Mouse (Mus musculus): ENCODE measurements around the gene Gm20388.
A peak's percentile ranks its signal among the peaks of the same experiment; 100 is the strongest.
"Not testable (repeated sequence)": the region's sequence is repeated elsewhere in the genome, so short reads cannot be mapped to it uniquely, and the experiment has no call there.

Gene Gm20388

DNA sequence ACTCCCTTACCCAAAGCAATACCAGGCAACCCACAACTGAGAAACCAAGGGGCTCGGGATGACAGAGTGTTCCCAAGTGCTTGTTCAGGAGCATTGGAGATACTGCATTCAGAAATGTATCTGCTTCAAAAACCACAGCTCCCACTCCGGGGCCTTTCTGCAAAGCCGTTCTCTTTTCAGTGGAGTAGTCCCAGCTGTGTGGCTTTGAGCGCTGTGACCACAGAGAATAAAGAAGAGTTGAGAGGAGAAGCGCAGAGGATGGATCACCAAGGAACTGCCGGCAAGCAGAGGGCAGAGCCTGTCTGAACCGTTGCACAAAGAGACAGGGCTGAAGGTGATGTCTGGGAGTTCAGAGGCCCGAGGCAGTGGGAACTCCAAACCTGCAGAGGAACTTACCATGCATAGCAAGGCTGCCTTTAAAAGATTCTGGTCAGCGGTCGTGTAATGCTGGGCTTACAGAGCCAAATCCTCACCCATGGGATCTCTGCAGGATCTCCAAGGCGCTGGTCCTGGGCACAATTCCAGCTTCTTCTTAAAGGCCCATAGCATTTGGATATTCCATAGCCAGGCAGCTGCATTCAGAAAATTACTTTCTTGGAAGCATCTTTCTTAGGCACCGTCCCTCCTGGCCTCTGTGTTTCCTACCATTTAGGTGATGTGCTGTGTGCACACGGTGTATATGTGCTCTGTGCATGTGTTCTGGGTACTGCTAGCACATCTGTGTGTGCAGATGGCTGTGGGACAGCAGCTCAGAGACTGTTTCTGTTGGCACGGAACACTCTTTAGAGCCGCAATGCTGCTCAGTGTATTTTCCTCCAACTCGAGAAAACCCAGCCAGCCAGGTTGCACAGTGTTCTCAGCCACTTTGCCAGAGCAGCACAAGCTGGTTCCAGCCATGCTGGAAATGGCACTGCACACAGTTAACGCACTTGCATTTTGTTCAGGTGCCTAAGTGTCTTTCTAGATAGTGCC, 4261.2 kb downstream of the Gm20388 start:
- DNase-seq: peak in 1 of 2 experiments; percentile 33

DNA sequence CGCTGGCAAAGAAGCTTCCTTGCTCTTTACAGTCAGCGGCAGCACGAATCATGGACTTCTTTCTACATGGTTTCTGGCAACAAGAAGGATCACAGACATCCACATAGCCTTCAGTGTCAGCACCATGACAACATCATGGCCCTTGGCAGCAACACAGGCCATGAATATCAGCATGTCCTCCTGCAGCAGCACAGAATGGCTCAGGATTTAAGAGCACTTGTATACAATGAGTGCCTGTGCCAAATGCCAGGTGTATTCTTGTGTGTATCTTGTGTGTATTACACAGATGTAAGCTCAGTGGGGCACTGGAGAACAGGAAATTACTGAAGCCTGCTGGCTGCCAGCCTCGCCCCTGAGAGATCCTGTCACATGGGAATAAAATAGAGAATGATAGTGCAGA, 4263.0 kb downstream of the Gm20388 start:
- peak; percentile 32 to 41 for DNase-seq

DNA sequence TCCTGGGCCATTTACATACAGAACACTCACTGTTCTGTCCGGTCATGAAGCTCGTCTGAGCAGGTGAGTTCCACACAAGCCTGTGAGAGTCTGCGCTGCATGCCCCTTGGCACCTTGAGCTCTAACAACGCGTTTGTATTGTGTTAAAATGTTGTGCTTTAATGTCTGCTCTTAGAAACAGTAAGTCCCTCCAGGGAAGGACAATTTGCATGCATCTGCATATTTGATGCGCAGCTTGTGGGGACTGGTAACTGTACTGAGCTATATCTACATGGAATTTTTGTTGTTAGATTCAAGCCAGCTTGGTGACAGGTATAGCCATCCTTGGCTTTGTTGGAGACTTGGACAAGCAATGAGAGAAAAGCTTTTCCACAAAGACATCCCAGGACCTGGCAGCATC, 4265.5 kb downstream of the Gm20388 start:
- DNase-seq: no peak

DNA sequence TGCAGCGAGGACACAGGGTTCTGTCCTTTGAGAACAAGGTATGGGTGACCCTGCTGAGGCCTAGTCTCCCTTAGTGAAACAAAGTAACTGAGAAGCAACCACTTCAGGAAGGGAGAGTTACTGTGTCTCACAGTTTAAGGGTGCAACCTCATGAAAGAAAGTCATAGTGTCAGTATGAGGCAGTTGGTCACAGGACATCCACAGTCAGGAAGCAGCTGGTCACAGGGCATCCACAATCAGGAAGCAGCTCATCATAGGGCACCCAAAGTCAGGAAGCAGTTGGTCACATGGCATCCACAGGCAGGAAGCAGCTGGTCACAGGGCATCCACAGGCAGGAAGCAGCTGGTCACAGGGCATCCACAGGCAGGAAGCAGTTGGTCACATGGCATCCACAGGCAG, 4266.5 kb downstream of the Gm20388 start:
- DNase-seq: not testable (repeated sequence)

DNA sequence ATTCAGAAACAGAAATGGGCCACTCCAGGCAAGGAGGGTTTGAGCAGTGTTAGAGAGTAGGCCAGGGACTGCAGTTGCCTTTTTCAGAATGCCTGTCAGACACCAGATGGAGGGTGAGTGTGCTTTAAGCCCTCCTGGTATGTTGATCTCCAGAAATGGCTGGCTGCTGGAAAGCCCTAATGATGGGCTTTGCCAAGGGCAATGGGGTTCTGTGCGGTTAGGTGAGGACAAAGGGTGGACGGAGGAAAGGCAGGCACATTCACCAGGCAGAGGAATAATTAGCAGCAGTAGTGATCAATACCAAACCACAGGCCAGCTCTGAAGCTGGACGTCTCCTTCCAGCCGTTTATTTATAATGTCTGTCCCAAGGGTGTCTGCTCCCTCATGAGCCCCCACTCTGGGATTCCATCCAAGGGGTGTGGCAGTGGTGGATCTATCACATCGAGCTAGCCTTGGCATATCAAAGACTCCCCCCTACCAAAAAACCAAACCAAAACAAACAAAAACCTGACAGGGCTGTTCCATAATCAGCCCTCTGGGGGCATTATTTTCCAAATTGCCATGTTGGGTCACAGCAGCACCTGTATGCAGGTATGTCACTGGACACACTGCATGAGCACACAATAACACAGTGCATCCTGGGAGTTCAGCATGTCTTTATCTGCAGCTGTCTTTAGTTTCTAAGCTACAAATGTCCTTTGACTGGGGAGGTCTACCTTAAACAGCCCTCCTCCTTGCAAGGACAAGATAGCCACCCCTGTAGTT, 4270.2 kb downstream of the Gm20388 start:
- peak; percentile 49 to 67 for DNase-seq

DNA sequence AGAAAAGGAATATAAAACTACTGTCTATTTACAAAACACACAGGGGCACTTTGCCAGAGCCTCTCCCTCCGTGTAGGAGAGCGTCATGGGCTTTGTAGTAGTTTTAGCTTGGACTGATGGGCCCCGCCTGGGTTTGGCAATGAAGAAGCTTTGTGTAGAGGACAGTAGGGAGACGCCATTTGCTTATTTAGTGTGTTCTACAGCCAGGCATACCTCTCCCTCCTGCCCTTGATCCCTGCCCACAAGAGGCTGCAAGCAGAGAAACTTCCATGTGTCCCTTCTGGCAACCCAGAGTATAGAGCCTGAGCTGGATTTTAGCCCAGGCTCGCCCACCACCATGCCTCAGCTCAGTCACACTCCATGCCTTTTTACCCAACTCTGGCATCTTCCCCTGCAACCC, 4271.1 kb downstream of the Gm20388 start:
- DNase-seq: no peak

DNA sequence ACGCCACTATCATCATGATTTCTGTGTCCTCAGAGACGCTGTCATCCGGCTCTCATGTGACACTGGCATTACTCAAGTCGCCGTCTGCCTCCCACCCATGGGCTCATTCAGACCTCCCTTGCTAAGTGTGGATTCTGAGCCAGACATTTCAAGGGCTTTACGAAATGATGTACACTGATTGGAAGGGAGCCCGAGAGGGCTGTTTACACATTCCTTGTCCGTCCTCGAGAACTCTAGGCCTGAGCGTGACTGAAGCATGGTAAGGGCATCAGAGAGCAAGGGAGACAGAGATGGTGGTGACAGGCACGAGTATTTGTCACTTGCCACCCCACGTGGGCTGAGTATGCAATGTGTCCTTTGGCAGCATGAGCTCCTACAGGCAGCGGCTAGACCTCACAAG, 4271.6 kb downstream of the Gm20388 start:
- DNase-seq: peak in 1 of 2 experiments; percentile 29

GRCm38 (mm10) chr8:124184078-124184477, 4273.4 kb downstream of the Gm20388 start:
- DNase-seq: no peak

DNA sequence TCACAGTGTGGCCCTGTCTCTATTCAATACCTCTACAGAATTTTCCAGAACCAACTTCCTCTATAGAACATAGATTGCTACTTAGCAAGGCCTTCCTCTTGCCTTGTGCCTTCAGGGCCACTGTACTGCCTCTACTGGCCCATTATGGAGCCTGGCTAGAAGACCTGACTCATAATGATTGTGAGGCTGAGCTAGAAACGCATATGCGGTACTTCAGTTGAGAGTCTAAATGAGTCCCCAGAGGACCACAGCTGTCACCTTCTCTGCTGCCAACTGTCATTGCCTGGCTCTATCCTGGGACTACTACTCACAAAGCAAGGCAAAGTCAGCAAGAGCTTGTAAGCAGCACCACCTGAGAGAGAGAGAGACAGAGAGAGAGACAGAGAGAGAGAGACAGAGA, 4273.9 kb downstream of the Gm20388 start:
- no peak for DNase-seq

DNA sequence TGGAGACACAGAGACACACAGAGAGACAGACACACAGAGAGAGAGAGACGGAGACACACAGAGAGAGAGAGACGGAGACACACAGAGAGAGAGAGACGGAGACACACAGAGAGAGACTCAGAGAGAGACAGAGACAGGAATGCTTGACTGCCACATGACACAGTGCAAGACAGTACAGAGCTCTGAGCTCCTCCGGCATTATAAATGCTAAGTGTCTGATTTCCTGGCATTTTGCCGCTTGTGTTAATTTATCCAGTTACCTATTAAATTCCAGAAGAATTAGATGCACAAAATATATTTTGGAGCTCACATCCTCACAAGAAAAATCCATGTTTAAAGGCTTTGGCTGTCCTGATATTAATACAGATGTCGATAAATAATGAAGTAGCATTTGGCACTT, 4274.4 kb downstream of the Gm20388 start:
- DNase-seq: no peak

GRCm38 (mm10) chr8:124190388-124190787, 4279.7 kb downstream of the Gm20388 start:
- DNase-seq: peak; percentile 50 to 53

DNA sequence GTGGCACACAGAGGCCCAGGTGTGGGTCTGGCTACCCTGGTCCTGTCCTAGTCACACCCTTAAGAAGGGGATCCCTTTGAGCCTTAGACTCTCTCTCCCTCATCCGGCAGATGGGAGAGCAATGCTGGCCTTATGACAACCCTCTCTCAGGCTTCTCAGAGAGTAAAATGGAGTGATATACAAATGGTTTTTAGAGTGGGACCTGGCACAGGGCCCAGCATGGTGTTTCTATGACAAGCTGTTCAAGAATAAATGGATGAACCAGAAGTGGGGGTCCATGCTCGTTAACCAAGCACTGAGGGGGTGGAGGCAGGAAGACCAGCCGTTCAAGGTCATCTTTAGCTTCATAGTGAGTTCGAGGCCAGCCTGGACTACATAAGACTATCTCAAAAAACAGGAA, 4281.6 kb downstream of the Gm20388 start:
- DNase-seq: no peak

- no peak for DNase-seq
These were observed 4282.3 kb downstream of the Gm20388 start for GRCm38 (mm10) chr8:124192976-124193375.

GRCm38 (mm10) chr8:124193992-124194391, 4283.4 kb downstream of the Gm20388 start:
- no peak for DNase-seq

DNA sequence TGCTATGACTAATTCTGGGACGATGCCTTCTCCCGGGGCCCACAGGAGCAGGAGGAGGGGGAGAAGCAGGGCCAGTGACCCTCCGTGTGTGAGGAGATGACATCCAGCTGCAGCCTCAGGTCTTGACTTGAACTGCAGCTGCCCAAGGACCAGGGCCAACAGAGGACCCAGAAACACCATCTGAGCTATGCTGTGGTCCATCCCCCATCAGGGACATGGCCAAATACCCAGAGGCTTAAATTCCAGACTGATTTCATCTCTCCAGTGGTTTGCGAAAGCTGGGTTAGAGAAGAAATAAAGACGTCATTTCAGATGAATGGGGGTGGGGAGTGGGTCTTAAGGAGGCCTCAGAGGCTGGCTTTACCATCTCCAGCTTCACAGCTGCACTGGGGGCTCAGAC, 4285.6 kb downstream of the Gm20388 start:
- DNase-seq: no peak

DNA sequence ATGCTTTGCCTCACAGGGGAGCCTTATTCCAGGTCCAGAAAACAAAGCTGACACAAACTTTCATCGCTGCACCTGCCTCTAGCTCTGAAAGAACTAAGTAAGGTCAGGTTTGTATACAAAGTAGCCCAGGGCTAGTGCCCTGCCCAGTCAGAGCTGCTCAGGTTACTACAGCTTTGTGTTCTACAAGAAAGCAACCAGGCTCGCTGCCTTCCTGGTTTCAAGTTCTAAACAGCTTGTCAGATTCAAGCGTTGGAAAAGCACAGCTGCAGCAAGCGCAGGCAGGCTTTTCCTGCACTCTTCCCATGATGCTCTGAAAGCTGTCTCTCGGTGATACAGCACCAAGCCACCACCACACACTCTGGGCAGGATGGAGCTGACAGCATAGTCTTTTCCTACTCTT, 4286.2 kb downstream of the Gm20388 start:
- no peak for DNase-seq

GRCm38 (mm10) chr8:124198230-124198629, 4287.6 kb downstream of the Gm20388 start:
- DNase-seq: no peak

- DNase-seq: no peak
These were observed 4289.8 kb downstream of the Gm20388 start for GRCm38 (mm10) chr8:124200400-124200799.

DNA sequence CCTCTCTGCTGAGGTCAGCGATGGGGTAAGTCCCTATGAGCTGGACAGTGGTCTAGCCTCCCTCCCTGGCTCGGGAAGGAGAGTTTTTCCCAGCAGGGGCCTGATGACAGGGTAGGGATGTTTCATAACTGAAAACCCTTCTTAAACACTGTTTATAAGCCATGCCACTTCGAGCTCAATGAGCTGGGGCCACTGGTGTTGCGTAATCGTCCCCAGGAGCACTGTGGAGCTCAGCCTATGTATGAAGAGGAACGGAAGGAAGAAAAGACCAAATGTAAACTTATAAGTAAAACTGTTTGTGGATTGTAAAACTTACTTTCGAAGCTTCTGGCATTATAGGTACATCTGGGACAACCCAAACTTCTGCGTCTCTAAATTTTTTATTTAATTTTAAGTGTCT, 4291.1 kb downstream of the Gm20388 start:
- DNase-seq: no peak

GRCm38 (mm10) chr8:124202895-124203294, 4292.3 kb downstream of the Gm20388 start:
- no peak for DNase-seq

DNA sequence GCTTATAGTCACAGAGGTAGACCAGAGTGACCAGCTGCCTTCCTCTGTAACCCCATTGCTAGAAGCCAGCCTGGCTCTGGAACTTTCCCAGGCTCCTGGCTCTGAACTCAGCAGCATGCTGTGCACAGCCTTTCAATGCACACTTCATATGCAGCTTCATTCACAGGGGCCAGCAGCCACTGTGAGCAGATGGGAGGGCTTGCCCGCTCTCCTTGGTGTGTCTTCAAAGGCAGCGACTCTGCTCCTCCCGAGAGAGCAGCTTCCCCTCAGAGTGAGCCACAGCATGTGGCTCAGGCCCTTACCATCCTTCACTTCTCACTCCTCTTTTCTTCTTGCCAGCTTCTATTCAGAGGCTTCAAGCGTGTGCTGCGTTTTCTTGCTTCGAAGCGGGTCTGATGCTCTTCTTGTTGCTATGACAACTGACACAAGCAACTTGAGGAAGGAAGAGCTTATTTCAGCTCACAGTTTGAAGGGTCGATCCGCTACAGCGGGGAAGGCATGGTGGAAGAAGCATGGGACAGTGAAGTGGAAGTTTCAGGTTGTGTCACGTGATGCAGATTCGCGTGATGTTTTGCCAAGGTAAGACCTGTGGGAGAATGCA, 4293.5 kb downstream of the Gm20388 start:
- DNase-seq: peak; percentile 47 to 60

- no peak for DNase-seq
These were observed 4301.5 kb downstream of the Gm20388 start for GRCm38 (mm10) chr8:124212148-124212547.

DNA sequence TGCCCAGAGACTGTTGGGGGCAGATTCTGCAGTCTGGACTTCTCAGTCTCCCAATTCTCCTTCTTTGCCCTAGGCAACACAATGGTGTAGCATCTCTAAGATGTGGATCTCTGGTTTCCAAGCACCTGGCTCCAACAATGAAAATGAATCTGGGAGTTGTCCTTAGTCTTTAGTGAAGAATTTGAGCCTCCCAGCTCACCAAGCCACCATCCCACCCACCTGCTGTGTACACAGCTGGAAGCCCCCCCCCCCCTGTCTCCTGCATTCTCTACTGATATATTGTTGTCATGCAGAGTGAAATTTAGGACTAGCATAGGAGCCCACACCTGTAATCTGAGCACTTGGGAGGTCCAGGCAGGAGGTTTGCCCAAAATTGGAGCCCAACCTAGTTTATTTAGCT, 4306.3 kb downstream of the Gm20388 start:
- DNase-seq: no peak
